Mouse (Mus musculus): ENCODE measurements around the gene Lrp4.
"Not testable (repeated sequence)": the region's sequence is repeated elsewhere in the genome, so short reads cannot be mapped to it uniquely, and the experiment has no call there.

The Lrp4 gene

GRCm38 (mm10) chr2:91484698-91485097 lies 27.4 kb downstream of the Lrp4 start:
- DNase-seq (ENCODE audit: low read depth), result no peak

GRCm38 (mm10) chr2:91485256-91485655 lies 27.9 kb downstream of the Lrp4 start:
- DNase-seq (ENCODE audit: low read depth), result no peak

GRCm38 (mm10) chr2:91487295-91487694 lies 30.0 kb downstream of the Lrp4 start:
- not testable (repeated sequence) for DNase-seq (ENCODE audit: low read depth)

- no peak for DNase-seq (ENCODE audit: low read depth)
These were observed 34.8 kb downstream of the Lrp4 start for GRCm38 (mm10) chr2:91492071-91492635.

- DNase-seq (ENCODE audit: low read depth), result no peak
These were observed 36.7 kb downstream of the Lrp4 start for GRCm38 (mm10) chr2:91493981-91494380.

GRCm38 (mm10) chr2:91498093-91498719 lies 40.9 kb downstream of the Lrp4 start:
- DNase-seq (ENCODE audit: low read depth), result no peak

GRCm38 (mm10) chr2:91508076-91508475 lies 50.8 kb downstream of the Lrp4 start:
- DNase-seq (ENCODE audit: low read depth), result no peak

GRCm38 (mm10) chr2:91517186-91517585 lies 59.9 kb downstream of the Lrp4 start:
- peak; percentile 66 for DNase-seq (ENCODE audit: low read depth)

- DNase-seq (ENCODE audit: low read depth), result peak; percentile 95
These were observed 69.2 kb downstream of the Lrp4 start, which contains the start of gene Ckap5 for GRCm38 (mm10) chr2:91526294-91527146. Gene Ckap5, plus strand, starts transcription at chr2:91526762.

GRCm38 (mm10) chr2:91527147-91527486 lies 69.8 kb downstream of the Lrp4 start:
- peak; percentile 52 for DNase-seq (ENCODE audit: low read depth)

GRCm38 (mm10) chr2:91537588-91538205 lies 80.4 kb downstream of the Lrp4 start:
- no peak for DNase-seq (ENCODE audit: low read depth)

All from NIH3T3 (cell line).